Mouse (Mus musculus): ENCODE data around the gene Nid2.

Gene Nid2

GRCm38 (mm10) chr14:19785797-19786588 is 34.9 kb downstream of the Nid2 start:
- no peak for DNase-seq (ENCODE audit: low read depth)

DNA sequence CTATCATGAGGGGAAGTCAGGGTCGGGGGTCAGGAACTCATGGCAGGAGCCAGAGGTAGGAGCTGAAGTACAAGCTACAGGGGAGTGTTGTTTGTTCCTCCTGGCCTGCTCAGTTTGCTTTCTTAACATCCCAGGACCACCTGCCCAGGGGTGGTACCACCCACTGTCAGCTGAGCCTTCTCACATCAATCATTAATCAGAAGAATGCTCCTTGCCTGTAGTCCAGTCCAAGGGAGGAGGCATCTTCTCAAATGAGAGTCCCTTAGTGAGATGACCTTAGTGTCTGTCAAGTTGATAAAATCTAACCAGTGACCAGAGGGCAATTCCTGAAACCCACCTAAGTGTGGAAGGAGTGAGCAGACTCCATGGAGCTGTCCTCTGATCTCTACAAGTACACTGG is 37.4 kb downstream of the Nid2 start:
- no peak for DNase-seq (ENCODE audit: low read depth)

GRCm38 (mm10) chr14:19794881-19795280 is 43.8 kb downstream of the Nid2 start:
- DNase-seq (ENCODE audit: low read depth) = no peak

DNA sequence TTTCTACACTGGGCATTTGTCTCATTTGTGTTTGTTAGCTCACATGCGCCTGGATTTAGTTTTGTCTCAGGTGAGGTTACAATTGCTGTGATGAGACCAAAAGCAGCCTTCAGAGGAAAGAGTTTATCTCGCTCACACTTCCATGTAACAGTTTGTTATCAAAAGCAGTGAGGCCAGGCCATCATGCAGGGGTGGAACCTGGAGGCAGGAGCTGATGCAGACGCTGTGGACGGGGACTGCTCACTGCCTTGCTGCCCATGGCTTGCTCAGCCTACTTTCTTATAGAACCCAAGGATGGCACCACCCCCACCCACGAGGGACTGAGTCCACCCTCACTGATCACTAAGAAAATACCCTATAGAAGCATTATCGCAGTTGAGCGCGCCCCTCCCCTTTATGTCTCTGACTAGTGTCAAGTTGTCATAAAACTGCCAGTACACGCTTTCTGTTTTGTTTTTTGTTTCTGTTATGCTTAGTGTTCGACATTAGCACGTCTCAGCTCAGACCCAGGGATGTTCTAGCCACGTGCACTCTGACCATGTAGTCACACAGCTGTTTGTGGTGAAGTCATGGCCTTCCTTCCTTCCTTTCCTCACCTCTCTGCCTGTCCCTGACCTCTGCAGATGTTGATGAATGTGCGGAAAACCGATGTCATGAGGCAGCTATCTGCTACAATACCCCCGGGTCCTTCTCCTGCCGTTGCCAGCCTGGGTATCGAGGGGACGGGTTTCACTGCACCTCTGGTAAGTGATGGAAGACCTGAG is 45.7 kb downstream of the Nid2 start:
- DNase-seq (ENCODE audit: low read depth) = no peak

DNA sequence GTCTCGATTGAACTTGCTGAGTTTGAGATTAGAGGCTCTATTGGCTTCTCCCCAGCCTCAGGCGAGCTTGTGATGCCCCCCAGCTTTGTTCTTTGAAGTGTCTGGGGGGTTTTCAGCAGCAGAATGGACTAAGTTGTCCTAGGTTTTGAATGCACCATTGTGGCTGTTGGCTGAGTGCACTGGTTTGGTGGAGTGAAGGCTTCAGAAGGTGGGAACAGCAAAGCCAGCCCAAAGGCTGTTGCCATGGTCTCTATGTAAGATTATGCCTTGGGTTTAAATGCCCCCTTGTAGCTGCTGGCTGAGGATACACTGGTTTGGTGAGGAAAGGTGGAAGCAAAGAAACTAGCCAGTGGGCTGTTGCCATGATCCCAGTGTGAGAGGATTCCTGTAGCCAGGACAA is 49.4 kb downstream of the Nid2 start:
- no peak for DNase-seq (ENCODE audit: low read depth)

GRCm38 (mm10) chr14:19801474-19802215 is 50.6 kb downstream of the Nid2 start:
- DNase-seq (ENCODE audit: low read depth) = no peak

- DNase-seq (ENCODE audit: low read depth) = no peak
Observed at GRCm38 (mm10) chr14:19803222-19803621, 52.2 kb downstream of the Nid2 start.

DNA sequence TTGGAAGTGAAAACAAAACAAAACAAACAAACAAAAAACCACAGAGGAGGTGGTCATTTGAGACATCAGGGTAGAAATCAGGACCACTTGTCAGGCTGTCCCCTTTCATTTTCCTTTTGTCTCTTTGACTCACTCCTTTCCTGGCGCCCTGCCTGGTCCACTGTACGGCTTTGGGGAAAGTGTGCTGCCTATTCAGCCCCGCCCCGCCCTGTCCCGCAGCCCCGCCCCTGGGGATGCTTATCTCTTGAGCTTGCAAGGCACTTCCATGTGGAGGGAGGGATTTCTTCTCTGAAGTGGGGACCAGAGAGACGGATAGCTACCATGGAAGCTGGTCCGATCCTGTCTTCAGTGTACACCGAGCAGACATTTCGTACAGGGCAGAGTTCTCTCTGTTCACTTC is 52.6 kb downstream of the Nid2 start:
- no peak for DNase-seq (ENCODE audit: low read depth)

GRCm38 (mm10) chr14:19807339-19807738 is 56.3 kb downstream of the Nid2 start:
- DNase-seq (ENCODE audit: low read depth) = no peak

GRCm38 (mm10) chr14:19807858-19808257 is 56.8 kb downstream of the Nid2 start:
- no peak for DNase-seq (ENCODE audit: low read depth)

- DNase-seq (ENCODE audit: low read depth) = no peak
Observed at GRCm38 (mm10) chr14:19809934-19810333, 58.9 kb downstream of the Nid2 start.

- no peak for DNase-seq (ENCODE audit: low read depth)
Observed at GRCm38 (mm10) chr14:19813061-19813460, 62.0 kb downstream of the Nid2 start.

DNA sequence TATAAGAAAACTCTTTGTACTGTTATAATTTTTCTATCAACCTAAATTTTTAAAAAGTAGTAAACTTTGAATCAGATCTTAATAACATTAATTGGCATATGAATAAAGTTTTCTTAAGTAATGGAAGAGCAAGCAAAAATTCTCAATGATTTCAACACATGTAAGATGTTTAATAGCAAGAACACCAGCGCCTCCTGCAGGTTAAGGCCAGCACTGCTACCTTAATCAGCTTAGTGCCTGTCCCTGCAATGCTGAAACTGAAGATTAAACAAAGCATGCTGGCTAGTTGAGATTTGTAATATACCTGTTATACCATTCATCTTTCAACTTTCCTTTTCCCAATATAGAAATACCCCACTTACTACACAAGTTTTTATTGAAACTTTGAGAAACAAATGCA is 66.9 kb downstream of the Nid2 start:
- peak; percentile 62 for DNase-seq (ENCODE audit: low read depth)

DNA sequence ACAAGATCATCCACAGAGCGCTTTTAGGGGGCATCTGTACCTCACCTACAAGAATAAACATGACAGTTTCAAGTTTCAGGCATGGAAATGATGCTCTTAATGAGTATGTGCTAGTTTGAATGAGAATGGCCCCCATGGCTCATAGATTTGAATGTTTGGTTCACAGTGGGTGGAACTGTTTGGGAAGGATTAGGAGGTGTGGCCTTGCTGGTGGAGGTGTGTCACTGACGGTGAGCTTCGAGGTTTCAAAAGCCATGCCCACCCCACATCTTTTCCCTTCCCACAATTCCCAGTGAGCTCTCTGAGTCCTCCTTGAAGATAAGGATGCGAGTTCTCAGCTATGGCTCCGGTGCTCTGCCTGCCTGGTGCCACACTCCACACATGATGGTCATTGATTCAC is 70.6 kb downstream of the Nid2 start:
- no peak for DNase-seq (ENCODE audit: low read depth)

DNA sequence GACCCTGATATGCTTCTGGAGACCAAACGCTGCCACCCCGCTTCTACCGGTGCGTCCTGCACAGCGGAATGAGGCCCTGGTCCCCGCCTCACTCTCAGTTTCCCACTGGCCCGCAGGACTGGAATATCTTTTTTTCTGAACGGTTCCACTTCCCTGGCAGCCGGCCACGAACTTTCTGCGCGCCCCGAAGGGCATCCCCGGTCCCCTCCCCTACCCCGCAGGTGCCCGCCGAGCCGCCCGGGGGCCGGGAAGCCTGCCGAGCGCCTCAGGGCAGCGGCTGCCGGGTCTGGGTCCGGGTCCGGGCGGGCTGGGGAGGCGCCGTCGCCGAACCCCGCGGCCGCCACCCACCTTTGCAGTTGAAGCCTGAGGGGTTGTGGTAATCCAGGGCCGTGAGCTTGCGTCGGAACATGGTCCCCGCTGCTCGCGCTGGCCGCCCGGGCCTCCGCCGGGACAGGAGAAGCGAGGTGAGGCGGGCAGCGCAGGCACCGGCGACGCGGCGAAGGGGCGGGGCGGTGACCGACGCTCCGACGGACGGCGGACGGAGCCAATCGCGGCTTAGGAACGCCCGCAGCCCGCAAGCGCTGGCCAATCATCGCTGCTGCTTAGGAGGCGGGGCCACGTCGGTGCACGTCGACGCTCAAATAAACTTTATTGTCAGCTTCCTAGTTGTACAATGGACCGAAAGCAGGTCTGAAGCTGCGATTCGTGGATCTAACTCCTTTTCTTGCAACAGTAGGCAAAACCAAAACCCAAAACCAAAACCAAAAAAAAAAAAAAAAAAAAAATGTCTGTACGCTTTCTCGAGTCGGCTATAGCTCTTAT is 72.5 kb downstream of the Nid2 start, which contains the start of gene Rtraf:
Gene Rtraf, minus strand, starts transcription at position 504 of the 822 bp plus-strand sequence.
- peak; percentile 84 for DNase-seq (ENCODE audit: low read depth)

DNA sequence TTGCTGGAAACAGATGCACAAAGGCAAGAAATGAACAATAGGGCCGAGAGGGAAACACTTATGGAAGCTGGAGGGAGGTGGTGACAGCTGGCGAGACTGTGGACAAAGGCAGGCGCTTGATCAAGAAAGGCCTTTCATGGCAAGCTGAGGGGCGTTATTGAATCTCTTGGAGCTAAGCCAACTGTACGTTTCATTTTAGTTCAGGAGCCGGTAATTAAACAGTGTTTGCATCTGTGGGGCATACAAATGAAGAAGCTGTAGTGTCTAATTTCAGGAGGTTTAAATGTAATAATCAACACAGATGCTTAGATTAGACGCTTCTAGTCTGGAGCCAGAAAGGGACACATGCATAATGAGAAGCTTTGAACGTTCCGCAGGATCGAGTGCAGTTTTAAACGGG is 74.4 kb downstream of the Nid2 start:
- no peak for DNase-seq (ENCODE audit: low read depth)

DNA sequence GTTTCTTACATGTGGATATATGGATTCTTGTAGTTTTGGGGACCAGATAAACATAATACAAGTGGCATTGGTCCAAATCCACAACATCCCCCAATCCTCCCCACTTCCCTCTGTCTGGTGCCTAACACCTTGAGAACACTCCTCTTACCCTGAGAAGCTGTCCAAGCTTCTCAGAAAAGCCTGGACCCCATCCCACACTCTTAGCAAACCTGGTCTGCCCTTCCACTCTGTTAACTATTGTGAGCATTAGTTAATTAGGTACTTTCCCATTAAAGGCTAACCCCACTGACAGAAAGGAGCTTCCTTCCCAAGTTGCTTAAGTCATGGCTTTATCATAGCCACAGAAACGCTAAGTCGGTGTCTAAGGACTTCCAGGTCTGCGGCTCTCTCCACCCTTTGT is 85.2 kb downstream of the Nid2 start:
- no peak for DNase-seq (ENCODE audit: low read depth)

- no peak for DNase-seq (ENCODE audit: low read depth)
Observed at GRCm38 (mm10) chr14:19839600-19840332, 88.7 kb downstream of the Nid2 start.

- no peak for DNase-seq (ENCODE audit: low read depth)
Observed at GRCm38 (mm10) chr14:19853471-19853870, 102.4 kb downstream of the Nid2 start.

GRCm38 (mm10) chr14:19858279-19858678 is 107.2 kb downstream of the Nid2 start:
- no peak for DNase-seq (ENCODE audit: low read depth)

Measured in fibroblast of lung, adult 2 months (primary cell).